Mouse (Mus musculus): ENCODE measurements around the gene Lrriq1.

The Lrriq1 gene

DNA sequence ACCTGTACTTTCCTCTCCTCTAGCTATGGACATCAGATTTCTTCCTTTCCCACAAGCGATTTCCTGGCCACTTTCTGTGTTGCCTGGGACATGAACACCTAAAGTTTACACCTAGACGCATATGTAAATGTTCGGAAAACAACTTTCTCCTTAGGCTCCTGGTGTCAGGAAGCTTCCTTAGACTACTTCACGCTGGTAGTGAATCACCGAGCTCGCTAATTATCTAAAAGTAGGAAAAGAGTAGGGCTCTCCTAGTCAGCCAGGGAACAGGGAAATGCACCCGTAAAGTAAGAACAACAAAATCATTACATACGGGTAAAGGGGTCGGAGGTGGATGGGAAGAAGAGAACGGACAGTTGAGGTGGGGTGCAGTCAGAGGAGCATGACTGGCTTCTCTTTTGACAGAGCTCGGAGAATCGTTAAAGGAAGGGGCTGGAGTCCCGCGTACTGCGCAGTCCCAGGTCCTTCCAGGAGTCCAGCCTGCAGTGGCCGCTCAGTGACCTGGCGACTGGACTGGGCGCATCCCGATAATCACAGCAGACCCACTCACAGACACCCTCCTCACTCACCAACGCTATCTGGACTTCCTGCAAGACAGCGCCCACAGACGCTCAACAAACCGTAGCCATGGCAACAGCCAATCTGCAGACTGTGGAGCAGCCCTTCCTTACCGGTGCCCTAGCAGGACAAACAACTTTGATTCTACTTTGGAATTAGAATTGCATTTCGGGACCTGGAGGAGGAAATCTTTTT lies at the start of gene Lrriq1:
Lrriq1 (minus strand) TSS at position 616 of the 753 bp plus-strand sequence.
- peak; percentile 5 for DNase-seq

DNA sequence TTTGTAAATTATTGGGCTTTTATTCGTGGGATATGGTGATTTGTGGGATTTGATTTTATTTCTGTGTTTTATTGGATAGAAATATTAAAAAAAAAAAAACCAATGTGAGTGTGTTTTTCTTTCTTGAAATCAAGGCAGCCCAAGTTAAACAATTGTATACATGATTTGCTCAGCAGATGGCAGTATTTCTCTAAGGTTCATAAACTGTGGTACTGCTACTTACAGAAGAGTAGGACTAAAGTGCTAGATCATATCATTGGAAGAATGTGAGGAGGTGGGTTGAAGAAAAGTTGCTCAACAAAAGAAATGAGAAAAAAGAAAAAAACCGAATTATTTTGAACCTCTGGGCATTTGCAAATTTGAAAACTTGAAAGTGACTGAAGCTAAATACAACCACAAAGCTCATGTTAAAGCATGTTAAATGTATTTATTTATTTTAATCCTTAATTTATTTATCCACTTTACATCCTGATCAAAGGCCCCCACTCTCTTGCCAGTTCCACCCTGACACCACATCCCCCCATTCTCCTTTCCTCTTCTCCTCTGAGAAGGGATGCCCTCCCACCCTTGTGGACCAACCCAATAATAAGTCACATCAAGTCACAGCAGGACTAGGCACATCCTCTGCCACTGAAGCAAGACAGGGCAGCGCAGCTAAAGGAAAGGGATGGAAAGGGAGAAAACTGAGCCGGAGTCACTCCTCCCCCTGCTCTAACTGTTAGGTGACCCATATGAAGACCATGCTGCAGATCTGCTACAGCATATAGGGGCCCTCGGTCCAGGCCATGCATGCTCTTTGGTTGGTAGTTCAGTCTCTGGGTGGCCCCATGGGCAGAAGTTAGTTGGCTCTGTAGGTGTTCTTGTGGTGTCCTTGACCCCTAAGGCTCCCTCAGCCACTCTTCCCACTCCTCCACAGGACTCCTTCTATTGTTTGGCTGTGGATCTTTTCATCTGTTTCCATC lies 18.0 kb upstream of the Lrriq1 start:
- DNase-seq = no peak

DNA sequence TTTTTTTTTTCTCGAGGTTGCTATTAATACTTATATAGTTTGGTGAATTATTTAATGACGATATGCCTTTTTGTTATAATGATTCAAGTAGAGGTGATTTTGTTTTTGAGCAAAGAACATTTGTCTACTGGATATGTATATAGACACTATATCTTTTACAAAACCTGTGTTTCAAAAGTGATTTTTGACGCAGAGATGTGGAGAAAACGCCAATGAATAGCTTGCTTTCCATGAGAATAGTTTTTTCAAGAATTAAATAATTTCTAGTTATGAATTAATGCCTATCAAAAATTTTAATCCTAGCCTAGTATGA lies 294 bp upstream of the Lrriq1 start:
- no peak for DNase-seq

DNA sequence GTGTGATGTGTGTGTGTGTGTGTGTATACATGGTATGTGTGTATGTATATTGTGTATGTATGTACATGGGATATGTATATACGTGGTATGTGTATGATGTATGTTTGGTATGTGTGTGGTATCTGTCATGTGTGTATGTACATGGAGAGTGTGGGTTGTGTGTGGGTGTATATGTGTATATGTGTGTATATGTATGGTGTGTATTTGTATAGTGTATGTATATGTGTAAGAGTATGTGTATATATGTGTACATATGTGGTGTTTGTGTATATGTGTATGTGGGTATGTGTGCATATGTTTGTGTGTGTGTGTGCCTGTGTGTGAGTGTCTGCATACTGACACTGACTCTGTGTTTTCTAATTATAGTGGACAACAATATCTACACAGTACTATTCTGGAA lies 9.5 kb downstream of the Lrriq1 start:
- DNase-seq = no peak

DNA sequence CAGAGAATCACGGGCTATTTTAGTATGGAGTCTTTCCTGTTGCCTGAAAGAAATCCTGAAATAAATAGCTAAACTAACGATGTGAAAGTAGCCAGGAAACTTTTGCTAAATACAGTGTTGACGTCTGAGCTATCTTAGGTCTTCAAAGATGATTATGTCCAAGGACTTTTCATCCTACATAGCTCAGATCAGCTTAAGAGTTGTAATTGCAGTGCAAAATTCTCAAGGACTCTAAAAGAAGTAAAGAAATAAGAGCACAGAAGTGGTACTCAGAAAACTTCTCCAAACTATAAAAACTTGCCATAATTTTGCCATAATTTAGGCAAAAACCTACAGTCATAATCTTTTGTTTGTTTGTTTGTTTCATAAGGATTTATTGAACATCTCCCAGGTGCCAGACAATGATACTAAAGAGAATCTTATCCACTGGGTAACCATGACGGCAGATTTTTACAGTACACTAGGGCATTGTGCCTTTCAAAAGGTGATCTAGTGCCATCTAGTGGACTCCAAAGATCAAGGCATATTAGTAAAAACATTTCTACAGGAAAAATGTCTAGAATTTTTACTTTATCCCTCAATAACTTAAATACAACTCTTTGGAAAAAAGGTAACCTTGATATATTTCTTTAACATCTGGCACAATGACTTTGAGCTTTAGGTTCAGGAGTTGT lies 41.3 kb downstream of the Lrriq1 start:
- no peak for DNase-seq

DNA sequence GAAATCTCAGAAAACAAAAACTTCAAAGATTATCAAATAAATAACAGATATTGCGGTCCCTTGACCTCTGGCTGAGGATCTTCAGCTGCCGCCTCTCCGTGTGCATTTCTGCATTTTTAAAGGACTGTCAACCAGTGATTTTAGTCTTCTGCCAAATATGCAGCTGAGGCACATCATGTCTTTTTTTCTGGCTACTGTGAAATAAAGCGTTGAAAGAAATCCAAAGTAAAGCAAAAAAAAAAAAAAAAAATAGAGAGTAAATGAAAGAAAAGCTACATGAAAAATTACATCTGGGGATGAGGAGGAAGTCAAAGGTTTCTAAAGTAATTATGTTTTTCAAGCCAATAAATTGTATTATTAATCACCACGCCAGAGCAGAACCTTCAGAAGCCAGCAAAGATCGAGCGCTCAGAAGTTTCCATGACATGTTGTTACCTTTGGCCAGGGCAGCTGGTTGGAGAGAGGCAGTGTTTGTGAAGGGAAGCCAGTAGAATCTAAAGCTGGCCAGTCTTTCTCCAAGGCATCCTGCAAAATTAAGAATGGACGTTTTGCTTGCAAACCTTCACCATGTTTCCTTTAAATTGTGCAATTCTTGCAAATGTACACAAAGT lies 90.2 kb downstream of the Lrriq1 start:
- DNase-seq = no peak

DNA sequence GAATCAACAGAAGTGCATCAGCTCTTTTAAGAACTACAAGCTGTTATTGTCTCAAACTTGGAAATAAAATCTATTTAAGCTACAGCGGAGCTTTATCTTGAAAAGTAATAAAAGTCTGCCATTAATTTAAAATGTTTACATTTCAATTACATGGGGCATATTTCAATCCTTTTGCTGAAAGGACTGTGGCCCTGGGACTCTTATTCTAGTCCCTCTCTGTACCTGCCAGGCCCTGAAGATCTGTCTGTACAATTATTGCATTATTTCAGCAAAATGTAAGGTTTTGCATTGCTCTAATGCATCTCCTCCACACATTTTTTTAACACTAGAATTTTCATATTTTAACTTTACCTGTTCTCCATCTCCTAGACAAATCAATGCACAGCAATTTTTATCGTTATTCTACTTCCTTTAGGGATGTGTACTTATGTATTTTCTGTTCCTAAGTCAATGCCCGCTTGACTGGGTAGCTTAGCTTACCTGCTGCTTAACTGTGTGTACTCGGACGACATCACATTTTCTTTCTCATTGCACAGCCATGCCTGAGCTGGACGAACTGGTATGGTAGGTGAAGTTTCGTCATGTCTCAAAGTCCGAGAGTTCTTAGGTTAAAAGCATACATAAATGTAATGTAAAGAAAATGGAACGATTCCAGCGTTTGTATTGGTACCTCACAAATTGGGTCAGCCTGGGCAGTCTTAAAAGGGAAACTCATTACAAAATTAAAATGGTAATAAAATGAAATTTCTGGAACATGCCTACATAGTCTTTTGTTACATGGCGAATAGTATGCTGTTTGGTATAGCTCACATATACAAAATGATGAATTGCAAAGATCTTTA lies 91.0 kb downstream of the Lrriq1 start:
- no peak for DNase-seq

DNA sequence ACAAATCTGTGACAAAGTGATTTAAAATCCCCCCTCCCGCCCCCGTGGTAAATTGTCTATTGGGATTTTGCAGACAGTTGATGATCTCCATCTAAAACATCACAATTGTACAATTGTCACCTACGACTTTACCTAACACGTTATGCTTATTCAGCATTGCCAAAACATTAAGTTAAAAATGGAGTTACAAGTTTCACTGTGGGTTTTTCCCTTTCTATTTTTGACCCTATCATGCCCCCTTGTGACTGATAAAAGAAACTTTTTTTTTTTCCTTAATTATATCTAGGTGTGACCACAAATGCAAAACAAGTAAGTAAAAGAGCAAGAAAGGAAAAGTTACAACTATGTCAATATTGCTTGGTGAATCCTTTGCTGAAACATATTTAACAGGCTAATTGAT lies 93.6 kb downstream of the Lrriq1 start:
- no peak for DNase-seq

DNA sequence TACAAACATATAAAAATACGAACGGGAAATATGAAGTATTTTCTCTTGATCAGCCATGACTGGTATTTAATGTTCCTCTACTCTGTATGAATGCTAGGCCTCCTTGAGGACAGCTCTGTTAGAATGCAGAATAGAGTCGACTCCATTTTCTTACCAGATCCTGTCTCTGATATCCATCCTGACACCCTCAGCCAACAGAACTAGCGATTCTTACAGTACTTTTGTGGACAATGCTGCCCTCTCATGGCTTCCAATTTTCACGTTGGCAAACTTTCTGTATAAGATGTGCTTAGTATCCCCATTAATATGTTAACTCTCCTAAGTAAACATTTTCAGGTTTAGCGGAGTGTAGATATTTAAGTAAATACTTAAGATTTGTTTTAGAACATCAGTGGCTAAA lies 94.6 kb downstream of the Lrriq1 start:
- DNase-seq = no peak

DNA sequence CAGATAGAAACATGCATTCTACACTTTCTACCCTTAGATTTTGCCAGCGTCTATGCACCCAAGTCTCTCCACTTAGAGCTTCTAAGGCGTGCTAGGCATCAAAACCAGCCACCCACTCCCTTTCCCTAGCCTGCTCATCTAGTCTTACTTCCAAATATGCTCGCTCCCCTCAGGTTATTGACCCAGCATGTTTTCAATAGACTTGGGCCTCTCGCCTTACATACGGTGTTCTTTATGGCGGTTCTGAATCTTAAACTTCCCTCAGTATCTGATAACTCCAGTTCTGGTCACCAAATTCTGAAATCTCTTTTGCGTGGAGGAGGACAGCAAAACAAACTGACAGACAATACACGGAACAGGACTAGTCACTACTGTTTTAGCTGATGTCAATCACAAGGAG lies 95.5 kb downstream of the Lrriq1 start:
- no peak for DNase-seq

DNA sequence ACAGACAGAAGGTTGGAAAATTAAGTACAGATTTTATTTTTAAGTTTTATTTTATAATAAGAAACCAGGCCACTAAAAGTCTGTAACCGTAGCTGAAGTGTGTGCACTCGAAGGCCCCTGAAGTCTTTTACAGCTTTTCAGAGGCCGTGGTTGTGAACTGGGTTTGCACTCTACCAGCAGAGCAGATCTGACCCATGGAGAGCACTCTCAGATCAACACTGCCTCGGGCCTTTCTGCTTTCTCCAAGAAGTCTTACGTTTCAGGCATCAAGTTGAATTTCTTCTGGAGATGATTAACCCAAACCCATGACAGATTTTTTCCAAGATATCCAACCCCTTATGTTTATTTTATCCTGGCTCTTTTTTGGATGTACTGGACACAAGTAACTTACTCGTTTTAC lies 121.5 kb downstream of the Lrriq1 start:
- no peak for DNase-seq

DNA sequence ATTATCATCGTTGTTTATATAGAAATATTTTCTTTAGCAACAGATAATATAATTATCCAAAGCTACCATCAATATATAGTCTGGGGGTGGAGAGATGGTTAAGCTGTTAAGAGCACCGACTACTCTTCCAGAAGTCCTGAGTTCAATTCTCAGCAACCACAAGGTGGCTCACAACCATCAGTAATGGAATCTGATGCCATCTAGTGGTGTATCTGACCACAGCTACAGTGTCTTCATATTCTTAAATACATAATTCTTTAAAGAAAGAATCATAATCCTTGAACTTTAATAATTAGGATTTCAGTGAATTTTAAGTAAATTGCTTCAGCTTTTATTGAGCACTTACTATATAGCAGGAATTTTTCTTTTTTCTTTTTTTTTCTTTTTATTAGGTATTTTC lies 128.0 kb downstream of the Lrriq1 start:
- DNase-seq = no peak

DNA sequence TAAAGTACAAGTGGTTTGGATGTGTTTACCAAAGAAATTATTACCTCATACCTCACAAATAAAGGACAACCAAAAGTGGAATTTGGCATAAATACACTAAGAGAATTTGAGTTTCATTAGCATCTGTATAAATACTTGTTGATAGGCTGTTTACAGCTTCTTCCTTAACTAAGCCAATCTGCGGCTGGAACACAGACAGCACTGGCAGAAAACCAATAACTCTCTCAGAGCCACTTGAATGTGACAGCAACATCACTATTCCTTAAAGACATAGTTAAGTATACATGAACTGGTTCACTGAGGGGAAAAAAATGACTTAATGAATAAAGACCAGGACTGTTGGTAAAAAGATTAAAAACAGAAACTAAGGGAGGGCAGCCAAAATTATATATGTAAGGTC lies 150.0 kb downstream of the Lrriq1 start:
- no peak for DNase-seq

DNA sequence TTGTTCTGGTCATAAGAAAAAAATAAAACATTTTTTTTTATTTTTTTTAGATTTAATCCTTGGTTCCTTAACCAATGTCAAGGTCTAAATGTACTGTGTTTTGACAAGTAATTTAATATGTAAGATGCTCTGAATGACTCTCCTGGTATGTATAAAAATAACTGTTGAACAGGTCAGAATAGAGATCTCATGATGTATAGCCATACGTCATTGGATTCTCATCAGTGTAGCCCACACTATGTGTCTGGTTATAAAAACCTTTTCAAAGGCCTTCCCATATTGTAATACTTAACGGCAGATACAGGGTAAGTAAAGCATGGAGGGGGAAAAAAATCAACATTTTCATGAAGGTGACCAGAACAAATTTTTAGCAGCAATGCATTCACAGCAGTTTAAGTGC lies 186.5 kb downstream of the Lrriq1 start:
- no peak for DNase-seq

DNA sequence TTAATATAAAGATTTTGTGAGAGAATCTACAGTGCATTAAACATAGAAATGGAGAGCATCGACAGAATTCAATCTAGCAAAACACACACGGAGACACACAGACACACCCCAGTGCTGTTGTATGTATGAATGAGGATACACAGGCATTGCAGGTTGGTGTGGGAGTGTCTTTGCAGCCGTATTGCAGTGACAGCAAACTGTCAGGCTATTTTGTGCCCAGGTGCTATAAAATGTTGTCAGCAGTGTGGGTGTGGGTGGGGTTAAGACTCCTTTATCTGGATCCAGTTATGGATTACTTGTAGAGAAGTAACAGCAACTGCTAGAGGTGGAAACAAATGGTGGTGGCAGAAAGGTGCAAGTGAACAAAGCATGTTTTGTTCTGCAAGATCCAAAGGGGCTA lies 189.5 kb downstream of the Lrriq1 start:
- no peak for DNase-seq

DNA sequence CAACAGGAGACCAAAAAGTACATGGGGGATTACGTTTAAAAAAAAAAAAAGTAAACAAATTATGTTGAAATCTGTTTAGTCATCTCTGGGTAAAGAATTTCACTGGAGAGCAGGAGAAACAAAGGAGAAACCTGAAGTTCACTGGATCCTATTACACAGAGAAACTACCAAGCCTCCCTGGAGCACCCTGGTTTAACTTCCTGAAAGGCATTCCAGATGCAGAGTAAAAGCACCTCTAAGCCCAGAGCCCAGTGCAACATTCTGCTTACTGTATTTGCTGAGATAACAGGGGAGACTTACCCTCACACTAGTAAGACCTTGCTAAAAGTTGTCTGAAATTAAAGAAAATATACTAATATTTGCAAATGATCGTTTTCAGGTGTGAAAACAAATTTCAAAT lies 191.1 kb downstream of the Lrriq1 start:
- no peak for DNase-seq

DNA sequence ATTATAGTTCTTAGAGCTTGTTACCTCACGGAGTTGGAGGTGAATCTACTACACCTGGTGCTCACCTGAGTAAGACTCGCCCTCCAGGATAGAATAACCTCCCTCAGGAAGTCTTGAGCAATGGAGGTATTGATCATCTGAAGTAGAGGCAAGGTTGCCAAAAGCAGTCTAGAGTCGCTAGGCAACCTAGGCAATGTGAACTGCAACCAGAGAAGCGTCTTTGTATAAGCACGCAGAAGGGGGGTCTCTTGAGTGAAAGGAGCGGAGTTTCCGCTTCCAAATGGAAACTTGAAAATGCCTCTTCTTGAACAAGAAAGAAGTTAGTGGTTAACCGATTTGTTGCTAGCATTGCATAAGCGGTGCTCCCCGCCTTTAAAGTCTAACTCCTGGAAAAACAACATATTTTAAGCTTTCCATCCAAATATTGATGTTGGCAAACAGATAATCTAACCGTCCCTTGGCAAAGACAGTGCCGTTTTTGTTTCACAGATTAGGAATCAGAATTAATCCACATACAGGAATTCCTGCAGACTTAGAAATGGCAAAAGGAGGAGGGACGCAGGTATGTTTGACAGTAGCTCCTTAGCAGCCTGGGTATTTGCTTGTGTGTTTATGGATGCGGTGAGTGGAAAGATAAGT lies 201.0 kb downstream of the Lrriq1 start:
- DNase-seq = no peak

DNA sequence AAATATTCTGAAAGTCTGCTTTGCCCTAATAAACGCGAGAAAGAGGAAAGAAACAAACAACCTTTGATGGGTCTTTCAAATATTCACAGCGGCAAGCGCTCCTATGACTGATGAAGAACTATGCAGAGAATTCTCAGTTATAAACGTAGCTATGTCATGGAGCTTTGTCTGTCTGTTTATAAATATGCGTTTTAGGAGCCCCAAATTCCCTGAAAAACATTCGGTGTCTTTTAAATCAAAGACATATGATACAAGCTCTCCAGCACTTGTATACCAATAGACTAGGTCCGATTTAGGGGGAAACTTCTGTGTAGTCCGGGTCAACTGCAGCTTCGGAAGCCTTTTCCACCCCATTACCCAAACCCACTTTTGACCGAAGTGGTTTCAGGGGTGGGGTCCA lies 205.2 kb downstream of the Lrriq1 start:
- no peak for DNase-seq

DNA sequence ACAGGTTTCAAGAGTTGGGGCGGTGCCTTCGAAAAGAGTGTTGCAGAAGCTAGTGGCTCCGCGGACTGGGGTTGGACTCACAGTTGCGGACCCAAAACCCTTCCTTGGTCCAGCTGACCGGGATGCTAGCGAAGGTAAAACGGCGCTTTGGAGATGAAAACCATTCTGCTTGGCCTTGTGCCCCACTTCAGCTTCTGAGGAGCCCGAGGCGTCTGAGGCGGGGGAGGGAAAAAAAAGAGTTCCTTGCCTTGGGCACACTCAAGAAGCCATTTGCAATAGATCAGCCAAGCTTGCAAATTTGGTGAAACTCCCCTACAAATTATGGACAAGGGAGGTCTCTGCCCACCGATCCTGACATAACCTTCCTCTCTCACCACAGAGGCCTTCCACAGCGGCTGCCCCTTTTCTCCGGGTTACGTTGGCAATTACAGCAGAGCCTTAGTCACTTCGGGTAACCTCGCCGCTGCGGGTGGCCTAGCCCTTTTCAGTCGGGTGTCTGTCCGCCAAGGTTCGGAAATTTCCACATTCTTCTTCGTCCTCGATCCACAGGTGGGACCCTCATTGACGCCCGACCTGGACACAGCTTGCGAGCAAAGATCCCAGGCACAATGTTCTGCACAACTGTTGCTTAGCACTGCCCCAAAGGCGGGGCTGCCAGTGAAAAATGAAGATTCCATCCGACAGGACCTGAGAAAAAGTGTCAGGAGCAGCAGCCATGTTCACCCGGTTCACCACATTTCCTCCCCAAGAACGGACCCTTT lies 206.2 kb downstream of the Lrriq1 start, which contains the start of gene Alx1:
Alx1 (minus strand) TSS at position 486 of the 761 bp plus-strand sequence.
- DNase-seq = no peak

DNA sequence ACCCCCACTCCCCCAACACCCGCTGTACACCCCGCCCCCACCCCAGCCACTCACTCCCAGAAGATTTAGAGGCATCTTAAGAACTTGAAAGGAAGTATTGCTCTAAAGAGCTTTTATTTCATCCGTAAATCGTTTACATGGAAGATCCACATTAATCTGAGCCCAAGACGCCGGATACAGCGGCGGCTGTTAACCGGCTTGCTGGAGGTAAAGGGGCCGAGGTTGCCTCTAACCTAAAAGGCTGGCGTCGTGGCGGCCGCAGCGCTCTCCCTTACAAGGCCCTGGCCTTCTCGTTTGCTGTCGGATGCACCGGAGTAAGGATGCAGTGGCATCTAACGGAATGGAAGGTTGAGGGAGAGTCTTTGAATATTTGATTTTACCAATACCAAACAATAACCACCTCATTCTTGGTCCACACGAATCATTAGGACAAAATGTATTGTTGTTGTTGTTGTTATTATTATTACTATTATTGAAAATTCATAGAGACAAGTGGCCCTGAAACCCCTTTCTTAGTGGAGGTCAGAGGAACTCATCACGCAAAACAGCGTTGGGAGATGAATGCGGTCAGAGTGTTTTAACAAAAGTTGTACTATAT lies 206.9 kb downstream of the Lrriq1 start:
- no peak for DNase-seq

All from thymus, postnatal 4 days (tissue).